Mouse (Mus musculus): ENCODE measurements around the gene Olfr1443.

The Olfr1443 gene

GRCm38 (mm10) chr19:12731950-12732349, 54.0 kb downstream of the Olfr1443 start:
- no peak for DNase-seq (ENCODE audit: low read depth, low spot score)

Measured in WW6 (cell line).